Mouse (Mus musculus): ENCODE data around the gene Reep3. TPM values are rescaled to one million over a fixed set of nuclear protein-coding genes. Genes with fewer than 3 reads are reported as not detected.

Reep3 gene
- polyA plus RNA-seq, 1 experiment from 2014 or later, result 32.8 TPM

DNA sequence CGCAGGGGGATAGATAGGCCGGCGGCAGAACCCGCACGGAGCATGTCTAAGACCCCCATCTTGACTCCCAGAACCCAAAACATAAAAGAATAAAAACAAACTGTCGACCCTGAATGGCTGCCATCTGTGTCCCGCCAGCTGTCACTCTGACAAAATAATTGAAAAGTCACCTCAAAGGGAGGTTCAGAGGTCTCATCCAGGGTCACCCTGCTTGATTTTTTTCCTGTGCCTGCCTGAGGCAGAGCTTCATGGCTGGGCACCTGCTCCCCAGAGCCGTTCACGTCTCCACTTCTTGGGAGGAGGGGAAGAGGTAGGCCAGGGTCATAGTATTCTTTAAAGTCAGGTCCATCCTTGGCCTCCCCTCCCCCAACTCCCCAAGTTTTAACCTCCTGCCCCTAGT, 7.8 kb upstream of the Reep3 start:
- Histone ChIP-seq H3K9me3 (ENCODE audit: control insufficient read depth, low read length) (no peaks in the 10 kb centered on the region), H3K4me3 (replicated peaks; ENCODE audit: low read length) (no peak overlapping the region), H3K4me1 (replicated peaks; ENCODE audit: control insufficient read depth, insufficient read depth, low read length) (peaks cover 74% of the 10 kb centered on the region), H3K27me3 (ENCODE audit: control insufficient read depth, insufficient read depth, low read length) (no peaks in the 10 kb centered on the region), H3K36me3 (replicated peaks; ENCODE audit: control insufficient read depth, insufficient read depth) (no peaks in the 10 kb centered on the region), H3K9ac (no peak overlapping the region), H3K4me2 (replicated peaks) (no peak overlapping the region), H3K27ac (no peak overlapping the region)
- 8% methylated on average over 9 of the region's 9 CpGs for WGBS
- no peak for ATAC-seq (ENCODE audit: low FRiP score)
- DNase-seq (ENCODE audit: low spot score), result no peak

DNA sequence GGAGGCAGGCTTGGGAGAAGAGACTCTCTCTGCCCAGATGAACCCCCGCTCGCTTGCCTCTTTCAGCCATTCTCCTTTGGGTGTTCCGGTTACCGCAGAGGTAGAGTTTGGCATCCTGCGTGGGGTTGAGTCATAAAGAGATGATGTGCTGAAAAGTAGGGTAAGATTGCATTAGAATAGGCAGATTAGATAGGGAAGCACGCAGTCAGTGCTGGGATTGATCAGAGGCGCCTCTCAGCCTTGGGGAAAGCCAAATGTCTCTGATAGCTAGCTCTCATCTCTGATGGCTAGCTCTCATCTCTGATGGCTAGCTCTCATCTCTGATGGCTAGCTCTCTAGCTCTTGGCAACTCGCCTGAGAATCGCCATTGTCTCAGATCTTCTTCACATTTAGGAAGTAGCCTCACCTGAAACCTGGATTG, 4.1 kb upstream of the Reep3 start:
- Histone ChIP-seq H3K36me3 (replicated peaks; ENCODE audit: control insufficient read depth, insufficient read depth) (no peaks in the 10 kb centered on the region), H3K27me3 (ENCODE audit: control insufficient read depth, insufficient read depth, low read length) (no peaks in the 10 kb centered on the region), H3K4me3 (replicated peaks; ENCODE audit: low read length) (no peak overlapping the region), H3K4me2 (replicated peaks) (no peak overlapping the region), H3K9ac (no peak overlapping the region), H3K4me1 (replicated peaks; ENCODE audit: control insufficient read depth, insufficient read depth, low read length) (peaks cover 68% of the 10 kb centered on the region), H3K27ac (no peak overlapping the region), H3K9me3 (ENCODE audit: control insufficient read depth, low read length) (no peaks in the 10 kb centered on the region)
- DNase-seq (ENCODE audit: low spot score), result no peak
- no peak for ATAC-seq (ENCODE audit: low FRiP score)
- 56% methylated on average over 9 of the region's 9 CpGs for WGBS

DNA sequence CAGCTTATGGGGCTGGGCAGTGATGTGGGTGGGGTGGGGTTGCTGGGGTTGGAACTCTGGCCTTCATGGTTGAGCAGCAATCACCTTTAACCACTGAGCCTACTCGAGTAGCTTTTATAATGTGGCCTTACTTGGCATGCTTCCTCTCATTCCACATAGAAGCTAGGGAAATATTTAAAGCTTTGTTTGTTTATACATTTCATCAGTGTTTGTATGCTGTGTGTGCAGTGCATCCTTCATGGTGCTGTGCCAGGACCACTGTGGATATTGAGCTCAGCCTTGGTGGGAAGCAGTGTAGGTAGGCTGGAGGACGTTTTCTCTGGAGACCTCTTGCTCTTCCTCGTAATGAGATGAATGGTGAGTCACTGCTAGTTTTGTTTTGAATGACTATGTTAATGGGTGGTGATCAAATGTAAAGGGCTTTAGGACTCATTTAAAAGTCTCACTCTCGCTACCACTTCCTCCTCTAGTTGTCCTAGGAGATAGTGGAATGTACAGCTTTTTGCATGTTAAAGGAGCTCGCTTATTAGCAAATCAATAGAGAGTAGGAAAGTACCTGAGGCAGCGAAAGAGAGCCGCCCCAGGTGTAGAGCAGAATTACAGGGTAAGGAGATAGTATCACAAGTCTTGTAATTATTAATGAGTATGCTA, 3.4 kb upstream of the Reep3 start:
- ATAC-seq (ENCODE audit: low FRiP score) (no peak), DNase-seq (ENCODE audit: low spot score) (no peak)
- Histone ChIP-seq H3K27ac (no peak overlapping the region), H3K27me3 (ENCODE audit: control insufficient read depth, insufficient read depth, low read length) (no peaks in the 10 kb centered on the region), H3K9ac (no peak overlapping the region), H3K9me3 (ENCODE audit: control insufficient read depth, low read length) (no peaks in the 10 kb centered on the region), H3K4me3 (replicated peaks; ENCODE audit: low read length) (no peak overlapping the region), H3K4me1 (replicated peaks; ENCODE audit: control insufficient read depth, insufficient read depth, low read length) (peaks cover 64% of the 10 kb centered on the region), H3K36me3 (replicated peaks; ENCODE audit: control insufficient read depth, insufficient read depth) (no peaks in the 10 kb centered on the region), H3K4me2 (replicated peaks) (peak overlapping the region; percentile 25; the same call in 1 of the 2 replicates)
- WGBS, result 23% methylated on average over 7 of the region's 7 CpGs

DNA sequence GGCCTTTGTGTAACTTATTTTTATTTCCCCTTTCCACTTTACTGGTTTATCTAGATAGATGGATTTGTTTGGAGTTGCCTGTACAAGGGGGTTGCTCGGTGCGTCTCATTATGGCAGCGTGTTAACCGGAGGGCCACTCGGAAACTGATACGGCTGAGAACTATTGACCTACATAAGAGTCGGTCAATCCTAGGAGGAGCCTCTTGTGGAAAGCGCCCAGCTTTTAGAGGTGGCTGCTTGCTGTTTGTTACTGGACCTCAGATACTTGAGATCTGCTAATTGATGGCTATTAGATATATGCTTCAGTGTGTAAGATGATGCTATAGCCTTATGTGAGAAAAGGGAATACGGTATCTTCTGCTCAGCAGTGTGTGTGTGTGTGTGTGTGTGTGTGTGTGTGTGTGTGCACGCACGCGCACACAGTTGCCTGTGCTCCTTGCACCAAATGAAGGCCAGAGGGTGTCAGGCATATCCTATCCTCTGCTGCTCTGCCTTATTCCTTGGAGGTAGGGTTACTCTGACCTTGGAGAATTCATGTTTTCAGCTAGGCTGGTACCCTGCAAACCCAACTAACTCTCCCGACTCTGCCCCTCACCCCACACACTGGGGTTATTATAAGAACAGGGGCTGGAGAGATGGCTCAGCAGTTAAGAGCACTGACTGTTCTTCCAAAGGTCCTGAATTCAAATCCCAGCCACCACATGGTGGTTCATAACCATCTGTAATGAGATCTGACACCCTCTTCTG, 2.6 kb upstream of the Reep3 start:
- H3K9me3 ChIP-seq (ENCODE audit: control insufficient read depth, low read length), result no peaks in the 10 kb centered on the region
- no peak for ATAC-seq (ENCODE audit: low FRiP score)
- 59% methylated on average over 13 of the region's 13 CpGs for WGBS

DNA sequence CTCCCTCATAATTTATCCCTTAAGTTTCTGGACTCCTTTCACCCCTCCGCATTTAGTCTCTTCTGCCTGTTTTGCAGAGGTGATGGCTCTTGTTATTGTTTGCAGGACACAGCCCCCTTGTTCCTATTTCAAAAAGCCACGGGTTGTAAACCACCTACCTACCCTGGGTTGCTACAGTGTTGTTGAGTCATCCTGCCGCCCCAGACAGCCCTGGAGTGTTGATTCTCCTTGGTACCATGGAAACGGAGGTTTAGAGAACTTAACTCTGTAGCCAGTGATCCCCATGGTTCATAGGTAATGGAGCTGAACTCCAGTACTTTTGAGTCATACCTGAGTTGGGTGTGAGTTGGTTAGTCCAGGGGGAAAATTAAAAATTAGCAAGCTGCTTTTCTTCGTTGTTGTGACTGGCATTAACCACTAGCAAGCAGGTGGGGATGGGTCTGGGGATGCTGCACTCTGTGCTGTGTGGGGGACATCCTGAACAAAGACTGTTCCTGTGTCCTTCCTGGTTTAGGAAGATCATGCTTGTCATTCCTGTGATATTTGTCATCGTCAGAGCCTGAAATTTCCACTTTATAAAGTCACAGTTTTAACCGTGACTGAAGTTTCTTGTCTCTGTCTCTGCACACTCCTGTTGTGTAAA, 1.8 kb upstream of the Reep3 start:
- Histone ChIP-seq H3K27me3 (ENCODE audit: control insufficient read depth, insufficient read depth, low read length) (no peaks in the 10 kb centered on the region), H3K4me2 (replicated peaks) (peak overlapping the region; percentile 66), H3K4me1 (replicated peaks; ENCODE audit: control insufficient read depth, insufficient read depth, low read length) (peaks cover 54% of the 10 kb centered on the region), H3K4me3 (replicated peaks; ENCODE audit: low read length) (peak overlapping the region; percentile 91), H3K36me3 (replicated peaks; ENCODE audit: control insufficient read depth, insufficient read depth) (no peaks in the 10 kb centered on the region), H3K27ac (no peak overlapping the region), H3K9me3 (ENCODE audit: control insufficient read depth, low read length) (no peaks in the 10 kb centered on the region), H3K9ac (peak overlapping the region; percentile 100)
- 18% methylated on average over 7 of the region's 7 CpGs for WGBS
- no peak for ATAC-seq (ENCODE audit: low FRiP score)
- no peak for DNase-seq (ENCODE audit: low spot score)

More for the DNA sequence above, 2.6 kb upstream of the Reep3 start:
- Histone ChIP-seq H3K27ac (no peak overlapping the region), H3K9ac (0 out of 2 replicates have a peak overlapping the region, but pooled peaks have one; percentile 14), H3K4me2 (replicated peaks) (peak overlapping the region; percentile 66), H3K36me3 (replicated peaks; ENCODE audit: control insufficient read depth, insufficient read depth) (no peaks in the 10 kb centered on the region), H3K27me3 (ENCODE audit: control insufficient read depth, insufficient read depth, low read length) (no peaks in the 10 kb centered on the region), H3K4me3 (replicated peaks; ENCODE audit: low read length) (peak overlapping the region; percentile 91), H3K4me1 (replicated peaks; ENCODE audit: control insufficient read depth, insufficient read depth, low read length) (peaks cover 62% of the 10 kb centered on the region)
- DNase-seq (ENCODE audit: low spot score), result no peak

DNA sequence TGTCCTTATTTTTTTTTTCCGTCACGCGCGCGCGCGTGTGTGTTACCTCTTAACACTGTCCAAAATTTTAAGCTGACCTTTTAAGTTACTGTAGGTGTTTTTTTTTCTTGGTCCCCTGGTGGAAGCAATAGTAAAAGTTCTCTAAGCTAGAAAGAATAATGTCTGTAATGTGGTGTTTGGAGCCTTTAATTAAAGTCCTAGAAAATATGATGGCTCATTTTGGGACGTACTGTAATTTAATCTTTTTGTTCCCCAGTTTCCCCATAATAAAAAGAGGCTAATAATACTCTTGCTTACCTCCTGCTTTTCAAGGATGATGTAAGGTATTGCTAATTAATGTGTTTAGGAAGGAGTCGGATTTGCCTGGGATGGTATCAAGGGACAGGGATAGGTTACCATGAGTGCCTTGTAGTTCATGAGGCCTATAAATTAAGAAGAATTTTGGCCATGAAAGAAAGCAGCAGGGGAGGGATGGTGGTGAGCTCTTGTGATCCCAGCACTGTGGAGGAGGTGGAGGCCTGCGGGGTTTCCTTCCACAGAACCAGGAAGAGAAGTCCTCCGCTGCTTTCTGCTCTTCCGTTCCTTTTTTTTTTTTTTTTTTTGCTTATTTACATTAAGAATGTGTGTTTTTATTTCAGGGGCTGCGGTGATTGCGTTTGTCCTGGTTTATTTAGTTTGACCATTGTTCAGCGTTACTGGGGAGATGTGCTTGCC, 849 bp upstream of the Reep3 start:
- no peaks in the 10 kb centered on the region for H3K36me3 ChIP-seq (replicated peaks; ENCODE audit: control insufficient read depth, insufficient read depth)
- H3K4me3 ChIP-seq (replicated peaks; ENCODE audit: low read length), result peak overlapping the region; percentile 91
- no peaks in the 10 kb centered on the region for H3K27me3 ChIP-seq (ENCODE audit: control insufficient read depth, insufficient read depth, low read length)
- 1% methylated on average over 15 of the region's 15 CpGs for WGBS
- no peaks in the 10 kb centered on the region for H3K9me3 ChIP-seq (ENCODE audit: control insufficient read depth, low read length)
- H3K4me2 ChIP-seq (replicated peaks), result peak overlapping the region; percentile 66
- H3K9ac ChIP-seq, result peak overlapping the region; percentile 100
- ATAC-seq (ENCODE audit: low FRiP score) (no peak), DNase-seq (ENCODE audit: low spot score) (no peak)
- H3K4me1 ChIP-seq (replicated peaks; ENCODE audit: control insufficient read depth, insufficient read depth, low read length), result peaks cover 47% of the 10 kb centered on the region
- H3K27ac ChIP-seq, result peak overlapping the region; percentile 100

DNA sequence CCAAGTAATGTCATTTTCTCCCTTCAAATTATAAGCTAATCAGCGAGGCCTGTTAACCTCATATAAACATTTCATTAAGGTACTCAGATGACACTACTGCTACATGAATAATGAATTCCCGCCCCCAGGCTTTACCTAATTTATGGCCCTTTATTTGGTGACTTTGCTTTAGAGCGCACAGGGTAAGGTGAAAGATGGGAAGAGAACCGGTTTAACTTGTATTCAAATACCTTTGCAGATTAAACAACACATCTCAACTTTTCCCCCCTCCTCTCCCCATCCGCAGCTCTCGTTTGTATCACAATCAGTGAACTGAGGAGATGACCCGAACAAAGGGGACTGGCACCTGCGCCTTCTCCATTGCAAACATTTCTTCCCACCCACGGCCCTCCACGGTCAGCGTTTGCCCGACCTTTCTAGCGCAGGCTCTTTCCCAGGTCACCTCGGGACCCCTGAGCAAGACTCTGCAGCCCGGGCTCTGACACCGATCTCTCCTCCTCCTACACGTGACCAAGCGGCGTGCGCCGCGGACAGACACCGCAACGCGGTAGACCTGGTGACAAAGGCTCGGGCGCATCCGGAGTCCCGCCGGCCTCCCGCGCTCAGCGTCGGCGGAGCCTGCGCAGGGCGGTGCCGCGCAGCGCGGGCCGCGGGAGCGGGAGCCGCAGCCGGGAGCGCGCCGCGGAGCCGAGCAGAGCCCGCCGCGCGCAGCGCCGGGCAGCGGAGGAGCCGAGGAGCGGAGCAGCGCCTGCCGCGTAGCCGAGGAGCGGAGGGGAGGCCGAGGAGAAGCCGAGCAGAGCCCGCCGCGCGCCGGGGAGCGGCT, 736 bp downstream of the Reep3 start, which contains the start of gene Jmjd1c:
TSS of gene Jmjd1c (plus strand) at position 328 of the 823 bp plus-strand sequence.
- H3K4me1 ChIP-seq (replicated peaks; ENCODE audit: control insufficient read depth, insufficient read depth, low read length), result peaks cover 41% of the 10 kb centered on the region
- WGBS, result under 1% methylated on average over 52 of the region's 73 CpGs

DNA sequence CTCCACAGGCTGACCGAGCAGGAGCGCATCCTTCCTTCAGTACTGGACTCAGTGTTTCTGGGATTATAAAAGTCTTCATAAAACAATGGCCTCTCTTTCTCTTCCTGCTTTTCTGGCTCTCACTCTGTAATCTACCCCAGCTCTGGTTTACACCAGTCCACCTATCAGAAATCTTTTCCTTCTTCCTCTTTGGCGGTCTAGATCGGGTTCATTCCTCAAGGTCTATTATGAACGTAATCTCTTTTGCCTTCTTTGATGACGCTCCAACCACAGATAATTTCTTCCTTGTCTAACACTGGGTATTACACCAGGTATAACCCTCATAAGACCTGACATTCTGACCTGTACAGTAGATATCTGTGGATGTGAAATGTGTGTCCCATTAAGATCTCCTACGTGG, 1.8 kb downstream of the Reep3 start:
- H3K9ac ChIP-seq, result peak overlapping the region; percentile 100; the same call in 1 of the 2 replicates
- H3K27me3 ChIP-seq (ENCODE audit: control insufficient read depth, insufficient read depth, low read length), result no peaks in the 10 kb centered on the region
- ATAC-seq (ENCODE audit: low FRiP score) (no peak), DNase-seq (ENCODE audit: low spot score) (no peak)
- no peak overlapping the region for H3K27ac ChIP-seq
- WGBS, result 85% methylated on average over 7 of the region's 7 CpGs
- no peaks in the 10 kb centered on the region for H3K36me3 ChIP-seq (replicated peaks; ENCODE audit: control insufficient read depth, insufficient read depth)
- no peaks in the 10 kb centered on the region for H3K9me3 ChIP-seq (ENCODE audit: control insufficient read depth, low read length)
- H3K4me1 ChIP-seq (replicated peaks; ENCODE audit: control insufficient read depth, insufficient read depth, low read length), result peaks cover 30% of the 10 kb centered on the region
- peak overlapping the region; percentile 66 for H3K4me2 ChIP-seq (replicated peaks)
- H3K4me3 ChIP-seq (replicated peaks; ENCODE audit: low read length), result no peak overlapping the region

More for the DNA sequence above, 736 bp downstream of the Reep3 start, which contains the start of gene Jmjd1c:
- Histone ChIP-seq H3K9me3 (ENCODE audit: control insufficient read depth, low read length) (no peaks in the 10 kb centered on the region), H3K27me3 (ENCODE audit: control insufficient read depth, insufficient read depth, low read length) (no peaks in the 10 kb centered on the region), H3K36me3 (replicated peaks; ENCODE audit: control insufficient read depth, insufficient read depth) (no peaks in the 10 kb centered on the region), H3K4me3 (replicated peaks; ENCODE audit: low read length) (peak within 1 kb of the TSS; percentile 91), H3K4me2 (replicated peaks) (peak within 1 kb of the TSS; percentile 66), H3K27ac (peak within 1 kb of the TSS; percentile 100), H3K9ac (peak within 1 kb of the TSS; percentile 100)
- DNase-seq (ENCODE audit: low spot score) (peak; percentile 90), ATAC-seq (ENCODE audit: low FRiP score) (peak; percentile 92)

All from hindbrain, embryonic 14.5 days (tissue).